Mouse (Mus musculus): ENCODE results near the gene Eogt.
A peak's percentile ranks its signal among the peaks of the same experiment; 100 is the strongest.

Eogt gene

DNA sequence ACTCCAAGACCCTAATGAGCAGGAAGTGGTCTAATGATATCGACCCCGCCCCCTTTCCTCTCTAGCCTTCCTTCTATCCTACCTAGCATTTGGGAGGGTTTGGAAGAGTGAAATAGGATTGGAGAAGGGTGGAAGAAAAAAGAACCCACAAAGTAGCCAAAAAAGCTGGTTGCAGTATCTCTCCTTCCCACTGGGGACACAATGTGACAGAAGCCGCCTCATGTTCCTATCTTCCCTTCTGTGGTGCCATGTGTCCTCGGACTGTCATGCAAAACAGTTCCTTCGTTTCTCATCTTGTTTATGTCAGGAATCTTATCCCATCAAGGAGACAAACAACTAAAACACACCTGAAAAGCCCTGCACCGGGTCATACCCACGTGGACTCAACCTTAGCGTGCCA, 42.9 kb downstream of the Eogt start:
- DNase-seq (ENCODE audit: low read depth, low spot score), result peak; percentile 49

DNA sequence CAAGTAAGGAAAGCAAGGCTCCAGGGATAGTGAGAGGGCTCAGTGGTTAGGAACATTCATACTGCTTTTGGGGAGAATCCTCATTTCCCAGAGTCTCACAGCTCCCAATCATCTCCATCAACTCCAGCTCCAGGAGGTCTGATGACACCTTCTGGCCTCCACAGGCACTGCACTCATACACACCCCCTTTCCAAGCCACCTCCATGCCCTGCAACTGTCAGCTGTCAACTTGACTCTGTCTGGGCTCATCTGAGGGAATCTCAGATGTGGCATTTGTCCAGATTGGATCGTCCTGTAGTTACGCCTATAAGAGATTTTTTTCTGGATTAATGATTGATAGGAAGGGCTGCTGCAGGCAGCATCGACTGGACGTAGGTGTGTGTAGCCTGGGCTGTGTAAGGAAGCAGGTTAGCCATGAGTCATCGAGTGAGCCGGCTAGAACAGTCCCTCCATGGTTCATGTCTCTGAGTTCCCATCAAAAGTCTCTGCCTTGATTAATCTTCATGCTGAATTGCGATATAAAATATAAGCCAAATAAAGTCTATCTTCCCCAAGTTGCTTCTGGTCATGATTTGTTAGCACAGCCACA, 44.6 kb downstream of the Eogt start:
- DNase-seq (ENCODE audit: low read depth, low spot score), result peak; percentile 77

- DNase-seq (ENCODE audit: low read depth, low spot score), result peak; percentile 97
These were observed 46.9 kb downstream of the Eogt start for GRCm38 (mm10) chr6:97101958-97102702.

DNA sequence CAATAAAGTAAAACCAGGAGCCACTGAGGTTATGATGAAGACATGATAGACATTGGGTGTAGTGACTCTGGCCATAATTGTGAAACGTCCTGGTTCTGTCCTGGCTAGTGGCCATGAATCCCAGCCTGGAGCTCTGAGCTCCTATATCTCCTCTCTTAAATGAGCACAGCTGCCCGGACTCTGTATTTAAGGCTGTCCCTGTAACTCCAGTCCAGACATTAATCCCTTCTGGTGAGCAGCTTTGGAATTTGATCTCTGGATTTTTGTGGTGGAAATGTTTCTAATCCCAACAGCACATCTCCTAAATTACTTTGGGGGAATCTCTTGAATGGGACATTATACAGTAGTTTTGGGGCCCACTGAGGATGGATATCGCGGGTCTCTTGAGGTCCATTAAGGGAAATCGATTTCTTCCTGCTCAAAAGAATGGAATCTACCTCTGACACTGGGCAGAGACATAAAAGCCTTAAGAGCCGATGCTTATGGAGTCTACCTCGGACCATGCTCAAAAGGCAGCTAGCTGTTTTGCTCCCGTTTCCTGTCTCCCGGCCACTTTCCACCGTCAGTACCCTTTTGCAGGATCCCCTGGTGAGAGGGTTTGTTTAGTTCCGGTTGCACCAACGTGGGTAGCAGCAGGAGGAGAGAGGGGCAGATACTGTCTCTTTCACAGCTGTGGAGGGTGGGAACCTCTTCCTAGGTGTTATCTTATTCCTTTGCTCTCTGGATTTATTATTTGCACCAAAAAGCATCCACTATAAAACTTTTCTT, 47.6 kb downstream of the Eogt start:
- peak; percentile 81 for DNase-seq (ENCODE audit: low read depth, low spot score)

DNA sequence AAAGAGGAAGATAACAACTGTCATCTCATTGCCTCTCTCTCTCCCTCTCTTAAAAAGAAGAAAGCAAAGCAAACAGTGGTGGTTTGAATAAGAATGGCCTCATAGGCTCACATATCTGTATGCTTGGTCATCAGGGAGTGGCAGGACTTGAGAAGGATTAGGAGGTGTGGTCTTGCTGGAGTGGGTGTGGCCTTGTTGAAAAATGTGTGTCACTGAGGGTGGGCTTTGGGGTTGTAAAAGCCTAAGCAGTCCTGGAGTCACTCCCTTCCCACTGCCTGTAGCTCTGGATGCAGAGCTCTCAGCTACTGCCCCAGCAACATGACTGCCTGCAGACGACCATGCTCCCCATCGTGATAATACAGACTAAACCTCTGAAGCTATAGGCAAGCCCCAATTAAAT, 66.6 kb downstream of the Eogt start:
- peak; percentile 40 for DNase-seq (ENCODE audit: low read depth, low spot score)

- DNase-seq (ENCODE audit: low read depth, low spot score), result no peak
These were observed 69.0 kb downstream of the Eogt start for GRCm38 (mm10) chr6:97080016-97080415.

- DNase-seq (ENCODE audit: low read depth, low spot score), result peak; percentile 71
These were observed 88.8 kb downstream of the Eogt start, which contains the start of gene Fam19a4 for GRCm38 (mm10) chr6:97060074-97060681. Fam19a4 (minus strand) TSS chr6:97060413.
